Comparison of ENCODE assay signal across 24 mouse cellular contexts in the genomic region with DNA sequence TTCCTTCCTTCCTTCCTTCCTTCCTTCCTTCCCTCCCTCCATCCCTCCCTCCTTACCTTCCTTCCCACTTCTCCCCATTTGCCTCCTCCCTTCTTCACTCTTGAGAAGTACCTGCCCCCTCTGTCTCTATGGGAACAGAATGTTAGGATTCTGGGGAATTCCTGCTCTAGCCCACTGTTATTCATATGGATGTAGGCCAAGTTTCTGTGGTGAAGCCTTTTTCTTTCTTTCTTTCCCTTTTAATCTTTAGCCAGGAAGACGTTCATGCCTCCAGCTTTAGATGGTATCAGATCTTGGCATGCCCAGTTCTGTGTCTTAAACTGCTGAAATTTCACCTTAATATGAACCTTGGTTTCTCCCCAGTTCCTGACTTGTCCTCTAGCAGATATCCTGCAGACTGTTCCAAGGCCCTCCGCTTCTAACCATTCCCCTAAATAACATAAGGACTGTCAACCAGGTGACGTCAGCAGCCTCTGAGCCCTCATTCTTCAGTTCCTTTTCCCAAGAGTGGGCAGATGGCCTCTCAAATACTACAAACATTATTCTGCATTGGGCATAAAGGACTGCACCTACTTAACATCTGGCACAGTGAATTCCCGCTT.
DNase-seq lines count a peak whose midpoint lies in the region; ATAC-seq and TF ChIP-seq lines count a peak whose summit lies in the region.
"Had no signal": no experiment of that assay in that cellular context is flagged by ENCODE, and none has a peak within 500 bp of the region (broad histone marks: within the 10 kb centered on the region; RNA-seq: fewer than 3 reads in every experiment).

No protein-coding gene starts in this region.

- no peaks in the 10 kb centered on the region for H3K9me3 ChIP-seq in intestine, embryonic 16.5 days (ENCODE audit: control insufficient read depth, low read length)
- no peaks in the 10 kb centered on the region for H3K9me3 ChIP-seq in intestine, postnatal 0 days (ENCODE audit: control insufficient read depth)
- H3K9me3 ChIP-seq: heart, embryonic 13.5 days; limb, embryonic 13.5 days; liver, embryonic 13.5 days had no signal

- no peak for TF ChIP-seq CTCF in intestine, postnatal 0 days (IDR thresholded peaks at IDR 0.05; ENCODE audit: low read depth)
- no peak for TF ChIP-seq CTCF in embryonic fibroblast, embryonic 13.5 days (IDR thresholded peaks at IDR 0.05; ENCODE audit: borderline replicate concordance, insufficient read depth, low read length)

- H3K4me1 ChIP-seq in intestine, embryonic 16.5 days (ENCODE audit: control insufficient read depth, insufficient read depth, low read length): no peaks in the 10 kb centered on the region
- H3K4me1 ChIP-seq in intestine, postnatal 0 days (replicated peaks; ENCODE audit: control insufficient read depth, insufficient read depth, low read length): no peaks in the 10 kb centered on the region
- H3K4me1 ChIP-seq in embryonic fibroblast, embryonic 13.5 days (ENCODE audit: control insufficient read depth, insufficient read depth, low read length): peaks cover 12% of the 10 kb centered on the region
- H3K4me1 ChIP-seq: heart, embryonic 13.5 days; limb, embryonic 13.5 days; liver, embryonic 13.5 days had no signal

- 0 out of 2 replicates have a peak, but pooled peaks have one; percentile 26 for ATAC-seq in intestine, embryonic 16.5 days
- ATAC-seq in intestine, postnatal 0 days: no peak
- ATAC-seq: forebrain, embryonic 14.5 days; hindbrain, postnatal 0 days had no signal

- 65% methylated on average over 4 of the region's 4 CpGs for WGBS in intestine, embryonic 16.5 days
- 69% methylated on average over 4 of the region's 4 CpGs for WGBS in intestine, postnatal 0 days

- H3K4me3 ChIP-seq in intestine, embryonic 16.5 days (ENCODE audit: low read length): no peak overlapping the region
- H3K4me3 ChIP-seq in intestine, postnatal 0 days (ENCODE audit: low read depth, low read length): no peak overlapping the region
- H3K4me3 ChIP-seq in embryonic fibroblast, embryonic 13.5 days (ENCODE audit: insufficient read depth, low read length): no peak overlapping the region
- H3K4me3 ChIP-seq: heart, adult 2 months; heart, embryonic 13.5 days; limb, embryonic 13.5 days; liver, embryonic 13.5 days had no signal

- no peaks in the 10 kb centered on the region for H3K27me3 ChIP-seq in intestine, embryonic 16.5 days (replicated peaks; ENCODE audit: control insufficient read depth, insufficient read depth, low read length)
- no peaks in the 10 kb centered on the region for H3K27me3 ChIP-seq in intestine, postnatal 0 days (replicated peaks; ENCODE audit: control insufficient read depth, insufficient read depth, low read length)
- H3K27me3 ChIP-seq: heart, embryonic 13.5 days; limb, embryonic 13.5 days; liver, embryonic 13.5 days had no signal

- TF ChIP-seq POLR2A in embryonic fibroblast, embryonic 13.5 days (IDR thresholded peaks at IDR 0.05; ENCODE audit: low read depth, low read length): no peak

- DNase-seq in 3134 (ENCODE audit: extremely low read depth, insufficient read length, low spot score): peak; percentile 45
- DNase-seq in Muller cell, postnatal 12 days (ENCODE audit: inconsistent ontology term): peak; percentile 73
- no peak for DNase-seq in cerebellum, postnatal 25 days
- DNase-seq in cerebellum, postnatal 36 days: no peak
- DNase-seq: adrenal gland, adult 2 months; cerebellum, adult 8-10 months; gastrocnemius, postnatal 36 days; heart, adult 2 months; heart, postnatal 14 days; kidney, adult 8-10 months; kidney, postnatal 36 days; liver, embryonic 13.5 days; lung, adult 2 months; lung, postnatal 14 days; thymus, adult 18-20 months; thymus, postnatal 36 days had no signal

- no peak overlapping the region for H3K4me2 ChIP-seq in intestine, embryonic 16.5 days (ENCODE audit: low read depth, low read length)
- H3K4me2 ChIP-seq in intestine, postnatal 0 days (replicated peaks; ENCODE audit: low read depth): no peak overlapping the region
- H3K4me2 ChIP-seq: heart, embryonic 13.5 days; limb, embryonic 13.5 days; liver, embryonic 13.5 days; midbrain, embryonic 11.5 days had no signal

- no peak overlapping the region for H3K27ac ChIP-seq in intestine, embryonic 16.5 days (ENCODE audit: low read length)
- H3K27ac ChIP-seq in intestine, postnatal 0 days (ENCODE audit: low read depth, low read length): no peak overlapping the region
- peak overlapping the region; percentile 64 for H3K27ac ChIP-seq in embryonic fibroblast, embryonic 13.5 days (ENCODE audit: insufficient read depth, low read length)
- H3K27ac ChIP-seq: heart, adult 2 months; heart, embryonic 13.5 days; hindbrain, postnatal 0 days; limb, embryonic 13.5 days; liver, embryonic 13.5 days had no signal

- H3K9ac ChIP-seq in intestine, embryonic 16.5 days (ENCODE audit: low read depth, low read length): no peak overlapping the region
- H3K9ac ChIP-seq in intestine, postnatal 0 days (ENCODE audit: low read depth, low read length): no peak overlapping the region
- H3K9ac ChIP-seq: heart, embryonic 13.5 days; limb, embryonic 13.5 days; liver, embryonic 13.5 days had no signal

- H3K36me3 ChIP-seq in intestine, embryonic 16.5 days (ENCODE audit: control insufficient read depth, insufficient read depth, low read length): no peaks in the 10 kb centered on the region
- no peaks in the 10 kb centered on the region for H3K36me3 ChIP-seq in intestine, postnatal 0 days (ENCODE audit: control insufficient read depth, insufficient read depth)
- H3K36me3 ChIP-seq: heart, embryonic 13.5 days; limb, embryonic 13.5 days; liver, embryonic 13.5 days had no signal

Comparison
In these comparisons a context has a peak if more than half of its experiments do, and no peak if none do; other contexts are left out.
1. DNase-seq: peak in 3134 (single experiment) and Muller cell, postnatal 12 days (single experiment); none in cerebellum, postnatal 25 days (0 of 2) and cerebellum, postnatal 36 days (0 of 2).